Mouse (Mus musculus): ENCODE data around the gene Syk.

Gene Syk

DNA sequence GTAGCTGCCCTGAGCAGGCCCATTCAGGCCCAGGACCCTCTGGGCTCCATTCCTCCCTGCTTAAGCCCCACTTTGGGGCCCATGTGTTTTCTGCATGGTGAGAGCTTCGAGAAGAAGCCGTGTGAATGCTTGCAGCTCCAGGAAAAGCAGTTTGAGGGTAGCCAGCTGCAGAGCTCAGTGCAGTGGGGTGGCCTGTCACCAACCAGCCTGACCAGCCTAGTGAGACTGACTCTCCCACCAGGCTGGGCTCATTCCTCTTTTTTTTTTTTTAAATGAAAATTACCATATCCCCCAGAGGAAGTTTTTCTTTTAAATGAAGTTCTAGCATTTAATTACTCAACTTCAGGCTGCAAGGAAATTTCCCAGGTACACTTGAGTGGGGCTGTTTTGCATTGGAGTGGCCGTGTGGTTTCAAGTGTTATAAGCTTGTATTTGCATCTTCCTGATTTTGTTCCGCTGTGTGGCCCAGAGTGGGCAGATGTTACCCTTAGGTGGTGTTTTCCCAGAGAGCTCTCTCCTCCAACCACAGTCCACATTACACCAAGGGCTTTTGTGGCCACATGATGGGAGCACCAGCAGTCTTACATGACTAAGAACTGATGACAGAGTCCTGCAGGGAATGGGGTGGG lies 17.2 kb downstream of the Syk start:
- peak in 1 of 2 experiments; percentile 15 for DNase-seq

DNA sequence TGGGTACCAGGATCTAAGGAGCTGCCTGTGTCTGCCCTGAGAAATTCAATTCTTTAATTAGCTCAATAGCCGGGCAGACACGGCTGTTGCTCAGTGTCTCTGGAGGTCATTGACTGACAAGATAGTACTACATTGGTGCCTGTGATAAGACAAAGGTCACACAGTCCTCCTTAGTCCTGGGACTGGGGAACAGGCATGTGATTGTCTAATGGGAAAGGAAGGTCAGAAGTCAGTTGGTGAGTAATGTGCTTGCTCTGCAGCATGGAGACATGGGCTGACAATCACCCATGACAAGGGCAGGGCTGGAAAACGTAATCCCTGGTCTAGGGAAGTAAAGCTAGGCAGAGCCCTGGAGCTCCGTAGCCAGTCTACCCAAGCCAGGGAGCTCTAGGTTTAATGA lies 19.8 kb downstream of the Syk start:
- no peak for DNase-seq

DNA sequence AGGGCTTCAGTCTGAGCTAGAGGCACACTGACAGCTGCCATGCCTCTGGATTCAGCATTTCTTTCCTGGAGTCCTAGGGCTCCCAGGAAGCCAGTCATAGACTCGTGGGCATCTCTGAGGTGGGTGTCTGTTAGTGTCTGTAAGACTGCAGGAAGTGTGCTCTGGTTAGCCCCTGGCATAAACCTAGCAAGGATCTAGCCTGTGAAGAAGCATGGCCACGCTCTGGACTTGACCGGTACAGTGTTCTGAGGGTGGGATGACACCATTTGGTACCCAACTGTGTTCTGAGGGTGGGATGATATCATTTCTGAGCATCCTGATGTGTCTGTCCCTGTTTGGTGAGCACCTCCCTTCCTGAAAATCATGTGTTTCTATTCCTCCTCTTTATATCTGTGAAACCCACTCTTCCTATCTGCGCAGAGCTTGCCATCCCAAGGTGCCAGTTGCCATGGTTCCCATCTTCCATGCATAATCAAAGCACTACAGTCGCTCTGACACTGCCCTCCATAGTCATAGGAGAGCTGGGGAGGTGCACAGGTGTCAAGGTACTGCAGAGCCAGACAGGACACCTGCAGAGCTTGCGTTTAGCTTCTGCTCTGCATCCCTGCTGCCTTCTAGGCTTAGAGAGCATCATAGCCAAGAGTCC lies 20.9 kb downstream of the Syk start:
- no peak for DNase-seq

DNA sequence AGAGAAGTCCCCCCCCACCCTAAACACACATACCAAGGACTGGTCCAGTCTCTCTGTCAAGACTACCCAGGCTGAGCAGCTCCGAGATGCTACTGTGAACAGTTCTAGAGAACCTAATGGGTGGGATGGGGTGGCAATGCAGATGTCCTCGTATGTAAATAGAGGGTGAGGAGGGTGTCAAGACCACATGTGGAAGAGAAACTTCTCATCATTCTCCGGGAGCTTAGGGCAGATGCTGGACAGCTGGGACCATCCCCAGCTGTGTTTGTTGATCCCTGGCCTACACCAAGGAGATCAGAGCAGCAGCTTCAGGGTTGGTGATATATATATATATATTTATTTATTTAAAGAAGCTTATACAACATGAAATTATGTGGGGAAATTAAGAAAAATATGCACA lies 22.0 kb downstream of the Syk start:
- no peak for DNase-seq

DNA sequence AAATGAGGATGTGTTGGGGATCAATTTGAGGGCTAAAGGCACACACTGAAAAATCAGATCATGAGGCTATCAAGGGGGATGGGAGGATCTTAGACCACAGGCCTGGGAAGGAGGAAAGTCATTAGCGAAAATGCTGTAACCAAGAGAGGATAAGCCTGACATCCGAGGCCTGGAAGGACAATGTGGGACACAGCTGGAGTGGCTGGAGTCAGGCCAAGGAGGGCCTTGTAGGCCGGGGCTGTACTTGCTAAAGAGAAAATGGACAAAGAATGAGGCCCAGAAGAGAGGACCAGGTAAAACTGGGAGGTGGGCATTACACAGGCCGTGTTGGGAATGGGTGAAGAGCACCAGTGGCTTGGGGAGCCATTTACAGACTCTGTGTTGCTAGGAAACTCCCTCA lies 22.9 kb downstream of the Syk start:
- DNase-seq = no peak

DNA sequence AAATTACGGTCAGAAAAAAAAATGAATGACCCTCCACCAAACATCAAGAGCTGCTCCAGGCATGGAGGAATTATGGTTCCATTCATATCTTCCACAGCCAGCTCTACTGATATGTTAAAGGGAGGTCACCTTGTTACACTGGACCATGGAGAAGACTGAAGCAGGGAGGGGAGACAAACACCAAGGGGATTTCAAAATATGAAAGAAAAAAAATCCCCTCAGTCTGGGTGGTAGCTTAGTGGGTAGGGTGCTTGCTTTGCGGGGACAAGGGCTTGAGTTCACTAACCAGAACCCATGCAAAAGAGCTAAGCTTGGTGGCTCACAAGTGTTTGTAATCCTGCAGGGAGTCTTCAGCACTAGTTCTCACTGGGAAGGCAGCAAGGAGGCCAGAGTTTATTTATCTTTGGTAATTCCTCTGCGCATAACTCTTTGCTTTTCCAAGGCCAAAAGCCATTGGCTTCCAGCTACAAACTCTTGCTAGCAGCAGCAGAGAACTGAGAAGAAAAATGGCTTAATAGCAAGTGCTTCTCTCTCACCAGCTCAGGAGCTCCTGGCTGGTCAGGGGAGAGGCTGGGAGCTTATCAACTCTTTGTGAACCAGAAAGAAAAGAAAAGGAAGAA lies 23.8 kb downstream of the Syk start:
- no peak for DNase-seq

DNA sequence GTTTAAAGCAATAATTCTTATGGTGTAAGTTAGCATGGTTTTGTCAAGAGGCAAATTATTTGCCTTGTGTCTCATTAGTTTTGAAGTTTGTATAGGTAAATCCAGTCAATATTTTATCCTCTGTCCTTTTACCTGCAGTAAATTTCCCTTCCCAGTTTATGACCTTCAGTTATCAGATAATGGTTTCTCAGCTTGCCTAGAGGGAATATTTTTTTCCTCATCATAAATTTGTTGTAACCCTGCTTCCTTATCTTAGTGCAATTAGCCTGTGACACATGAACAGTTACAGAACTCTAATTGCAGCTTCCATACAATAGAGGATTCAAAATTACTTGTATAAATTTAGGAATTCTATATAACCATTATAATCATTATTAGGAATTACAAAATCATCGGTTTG lies 25.0 kb downstream of the Syk start:
- DNase-seq = no peak

DNA sequence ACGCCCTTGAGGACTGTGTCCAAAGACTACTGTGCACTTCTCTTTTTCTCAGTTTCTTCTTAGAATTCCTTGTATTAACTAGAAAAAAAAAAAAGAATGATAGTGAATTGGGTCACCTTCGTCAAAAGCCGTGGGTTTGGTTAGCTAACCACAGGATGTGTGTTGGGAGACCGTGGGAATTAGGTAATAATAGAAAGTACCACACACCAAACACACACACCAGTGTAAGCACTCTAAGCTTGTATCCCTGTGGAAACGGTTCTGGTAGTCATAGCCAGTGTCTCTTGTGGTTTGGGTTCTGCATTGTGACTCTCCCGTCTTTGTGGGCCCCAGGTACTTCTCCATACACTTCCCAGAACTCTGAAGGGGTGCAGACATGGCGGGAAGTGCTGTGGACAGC lies 27.5 kb downstream of the Syk start:
- DNase-seq = no peak

DNA sequence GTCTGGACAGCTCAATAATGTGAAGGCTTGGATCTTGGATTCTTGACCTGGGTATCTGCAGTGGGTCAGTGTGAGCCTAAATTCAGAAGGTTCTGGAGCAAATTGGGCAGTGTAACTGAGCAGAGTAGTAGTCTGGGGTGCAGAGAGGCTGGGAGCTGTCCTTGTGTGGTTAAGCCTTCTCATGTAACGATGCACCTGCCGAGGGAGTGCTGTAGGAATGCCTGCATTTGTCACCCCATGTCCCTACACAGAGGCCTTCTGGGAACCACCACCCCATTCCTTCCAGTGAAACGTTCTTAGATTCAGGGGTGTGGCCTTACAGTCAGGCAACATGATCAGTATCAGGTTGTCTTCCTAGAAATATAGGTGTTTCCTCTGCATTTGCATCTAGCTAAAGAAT lies 30.3 kb downstream of the Syk start:
- DNase-seq = no peak

DNA sequence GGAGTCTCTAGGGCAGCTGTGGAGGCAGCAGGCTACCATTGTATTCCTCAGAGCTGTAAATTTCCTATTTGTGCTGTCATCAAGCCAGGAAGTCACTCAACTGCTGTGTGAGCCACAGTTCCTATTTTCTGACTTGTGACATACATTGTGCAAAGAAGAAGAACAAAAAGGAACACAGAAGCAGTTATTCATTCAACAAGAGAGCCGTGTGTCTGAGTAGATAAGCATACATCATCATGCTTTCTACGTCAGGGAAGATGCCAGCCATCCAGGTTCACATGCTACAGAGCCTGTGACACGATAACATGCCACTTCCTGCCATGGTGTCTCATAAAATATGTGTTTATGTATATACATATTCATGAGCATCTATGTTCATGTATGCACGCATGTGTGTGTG lies 32.1 kb downstream of the Syk start:
- no peak for DNase-seq

DNA sequence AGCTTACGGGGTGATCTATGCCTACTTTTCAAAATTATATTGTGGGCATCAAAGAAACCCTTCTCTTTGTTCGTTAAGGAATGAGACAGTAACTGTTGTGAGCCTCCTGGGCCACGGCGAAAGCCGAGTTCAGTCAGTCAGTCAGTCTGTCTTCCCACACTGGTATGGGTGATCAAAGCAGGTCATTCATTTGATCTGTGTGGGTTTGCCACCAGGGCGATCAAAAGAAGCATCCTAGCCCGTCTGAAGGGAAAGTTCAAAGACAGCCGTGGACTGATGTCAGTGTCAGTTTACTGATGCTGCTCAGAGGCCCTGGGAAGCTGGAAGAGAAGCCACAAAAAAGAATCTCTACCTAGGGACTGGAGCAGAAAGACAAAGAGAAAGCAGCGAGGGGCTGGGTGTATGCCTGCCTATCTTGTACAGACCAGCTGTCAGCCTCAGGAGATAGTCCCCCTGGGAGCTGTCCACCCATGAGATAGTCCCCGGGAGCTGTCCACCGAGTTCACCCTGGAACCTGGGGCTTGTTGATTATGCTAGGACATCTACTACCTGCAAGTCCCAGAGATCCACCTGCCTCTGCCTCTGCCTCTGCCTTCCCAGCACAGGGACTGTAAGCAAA lies 34.2 kb downstream of the Syk start:
- DNase-seq = no peak

DNA sequence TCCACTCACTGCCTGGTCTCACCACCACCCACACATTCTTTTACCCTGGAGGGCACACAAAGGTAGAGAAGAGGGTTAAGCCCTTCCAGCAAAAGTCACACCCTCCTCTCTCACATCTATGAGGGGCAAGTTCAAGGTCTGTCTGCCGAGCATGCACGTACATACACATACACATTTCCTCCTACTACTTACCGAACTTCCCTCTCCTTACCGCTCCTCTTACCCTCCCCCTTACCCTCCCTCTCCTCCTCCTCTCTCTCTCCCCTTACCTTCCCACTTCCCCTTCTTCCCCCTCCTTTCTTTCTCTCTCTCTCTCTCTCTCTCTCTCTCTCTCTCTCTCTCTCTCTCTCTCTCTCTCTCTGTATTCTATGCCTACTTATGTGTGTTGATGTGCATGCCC lies 35.6 kb downstream of the Syk start:
- no peak for DNase-seq

DNA sequence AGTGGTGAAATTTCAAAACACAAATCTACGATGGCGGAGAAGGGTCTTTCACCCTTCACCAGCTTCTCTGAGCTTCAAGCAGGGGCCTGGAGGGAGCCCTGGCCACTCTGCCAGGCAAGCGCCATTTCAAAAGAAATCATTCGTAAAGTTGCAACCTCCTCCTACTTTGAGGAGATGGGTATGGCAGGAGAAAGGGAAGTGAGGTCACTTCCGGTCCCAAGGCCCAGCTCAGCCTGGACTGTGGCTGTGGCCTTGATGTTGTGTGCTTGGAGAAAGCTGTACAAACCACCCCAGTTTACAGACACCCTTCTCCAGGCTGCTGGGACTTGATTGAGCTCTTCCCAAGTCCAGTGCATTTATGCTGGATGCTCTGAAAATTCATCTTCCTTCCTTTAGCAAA lies 36.5 kb downstream of the Syk start:
- no peak for DNase-seq

DNA sequence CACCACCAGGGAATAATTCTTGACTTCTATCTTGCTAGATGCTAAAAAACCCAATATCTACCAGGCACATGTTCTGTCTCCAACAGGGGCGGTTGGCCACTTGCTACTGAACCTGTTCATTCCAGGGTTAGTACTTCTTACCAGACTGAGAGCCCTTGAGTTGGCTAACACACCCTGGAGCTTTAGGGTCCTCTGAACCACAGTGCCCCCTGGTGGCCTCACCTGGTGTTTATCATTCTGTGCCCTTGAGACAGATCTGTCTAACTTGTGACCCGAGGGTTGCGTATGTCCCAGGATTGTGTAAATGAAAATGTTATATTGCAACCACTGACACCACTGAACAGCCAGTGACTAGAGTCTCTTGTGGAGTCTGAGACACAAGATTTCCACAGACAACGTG lies 41.1 kb downstream of the Syk start:
- DNase-seq = peak; percentile 62 to 63

DNA sequence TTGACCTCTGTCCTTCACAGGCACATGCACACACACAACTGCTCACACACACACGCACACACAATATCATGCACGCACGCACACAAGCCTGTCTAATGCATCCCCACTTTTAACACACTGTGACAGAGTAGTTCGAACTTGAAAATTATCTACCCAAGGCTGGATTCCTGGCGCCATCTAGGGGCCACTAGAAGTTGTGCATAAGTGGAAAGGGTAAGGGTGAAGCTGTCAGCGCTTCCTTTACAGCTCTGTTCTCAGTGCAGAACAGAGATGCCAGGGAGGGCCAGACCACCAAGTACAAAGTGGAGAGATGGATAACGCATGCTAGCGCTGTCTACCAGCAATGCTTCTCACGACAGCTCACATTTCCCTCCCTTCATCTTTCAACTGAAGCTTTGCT lies 45.6 kb downstream of the Syk start:
- peak; percentile 19 to 28 for DNase-seq

DNA sequence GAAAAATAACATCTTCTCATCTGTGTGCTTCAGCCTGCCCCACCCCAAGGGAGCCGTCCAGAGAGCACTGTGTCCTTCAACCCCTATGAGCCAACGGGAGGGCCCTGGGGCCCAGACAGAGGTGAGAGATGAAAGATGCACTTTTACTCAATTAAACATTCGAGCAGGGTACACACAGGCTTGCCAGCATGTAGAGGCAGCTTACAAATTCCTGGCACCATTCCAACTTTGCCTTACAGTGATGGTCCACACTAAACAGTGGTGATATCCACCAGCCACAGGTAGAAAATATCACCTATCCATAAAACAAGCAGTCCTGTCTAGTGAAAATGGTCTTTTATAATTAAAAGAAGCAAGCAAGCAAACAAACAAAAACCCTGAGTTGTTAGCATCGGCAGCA lies 48.7 kb downstream of the Syk start:
- no peak for DNase-seq

DNA sequence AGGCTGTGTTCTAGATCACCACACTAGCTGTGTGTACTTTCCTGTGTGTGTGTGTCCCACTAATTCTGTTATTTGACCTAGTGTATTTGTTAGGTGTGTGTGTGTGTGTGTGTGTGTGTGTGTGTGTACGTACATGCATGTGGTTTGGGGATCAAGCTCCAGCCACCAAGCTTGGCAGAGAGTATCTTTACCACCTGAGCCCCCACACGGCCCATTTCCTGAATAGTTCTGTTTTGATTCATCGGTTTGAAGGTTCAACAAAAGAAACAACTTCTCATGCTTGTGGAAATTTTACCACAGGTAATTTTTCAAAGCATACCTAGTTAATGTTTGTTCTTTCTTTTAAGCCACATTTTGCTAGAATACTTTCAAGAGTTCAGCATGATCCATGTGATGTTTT lies 52.5 kb downstream of the Syk start:
- no peak for DNase-seq

DNA sequence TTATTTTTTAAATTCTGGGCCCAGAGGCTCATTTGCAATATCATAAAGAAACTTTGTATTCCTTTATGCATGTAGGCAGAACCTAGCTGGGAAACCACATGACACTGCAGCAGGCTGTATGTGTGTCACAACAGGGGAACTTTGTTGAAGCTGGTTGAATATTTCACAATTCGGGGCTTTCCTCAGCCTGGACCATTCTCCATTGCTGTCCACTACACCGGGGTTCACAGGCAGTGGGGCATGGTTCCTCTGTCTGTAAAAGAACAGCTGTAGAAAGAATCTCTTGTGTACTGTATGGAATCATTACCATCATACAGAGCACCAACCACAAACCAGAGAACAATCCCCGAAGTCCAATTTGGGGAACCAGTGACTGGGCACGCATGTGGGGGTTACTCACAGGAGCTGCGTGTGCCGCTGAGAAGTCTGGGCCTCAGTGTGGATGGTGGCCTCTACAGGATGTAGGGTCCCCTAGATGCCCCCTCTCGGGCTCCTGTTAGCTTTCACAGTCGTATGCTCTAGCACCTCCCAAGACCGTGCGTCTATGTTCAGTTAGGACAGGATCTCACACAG lies 53.3 kb downstream of the Syk start:
- DNase-seq = no peak

DNA sequence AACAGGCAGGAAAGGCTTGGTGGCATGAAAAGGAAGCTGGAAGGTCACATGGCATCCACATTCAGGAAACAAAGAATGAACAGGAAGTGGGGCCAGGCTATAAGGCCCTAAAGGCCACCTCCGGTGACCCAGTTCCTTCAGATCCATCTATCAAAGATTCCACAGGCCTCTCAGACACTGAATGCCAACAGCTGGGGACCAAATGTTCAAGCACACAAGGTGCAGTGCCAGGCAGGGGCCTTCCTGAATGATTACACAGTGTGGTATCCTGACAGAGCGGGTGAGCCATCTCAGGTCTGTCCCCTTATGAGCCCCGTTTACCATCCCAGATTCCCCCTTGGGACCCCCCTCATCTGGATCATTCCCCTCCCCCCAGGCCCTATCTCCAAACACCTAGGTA lies 63.6 kb downstream of the Syk start:
- no peak for DNase-seq

DNA sequence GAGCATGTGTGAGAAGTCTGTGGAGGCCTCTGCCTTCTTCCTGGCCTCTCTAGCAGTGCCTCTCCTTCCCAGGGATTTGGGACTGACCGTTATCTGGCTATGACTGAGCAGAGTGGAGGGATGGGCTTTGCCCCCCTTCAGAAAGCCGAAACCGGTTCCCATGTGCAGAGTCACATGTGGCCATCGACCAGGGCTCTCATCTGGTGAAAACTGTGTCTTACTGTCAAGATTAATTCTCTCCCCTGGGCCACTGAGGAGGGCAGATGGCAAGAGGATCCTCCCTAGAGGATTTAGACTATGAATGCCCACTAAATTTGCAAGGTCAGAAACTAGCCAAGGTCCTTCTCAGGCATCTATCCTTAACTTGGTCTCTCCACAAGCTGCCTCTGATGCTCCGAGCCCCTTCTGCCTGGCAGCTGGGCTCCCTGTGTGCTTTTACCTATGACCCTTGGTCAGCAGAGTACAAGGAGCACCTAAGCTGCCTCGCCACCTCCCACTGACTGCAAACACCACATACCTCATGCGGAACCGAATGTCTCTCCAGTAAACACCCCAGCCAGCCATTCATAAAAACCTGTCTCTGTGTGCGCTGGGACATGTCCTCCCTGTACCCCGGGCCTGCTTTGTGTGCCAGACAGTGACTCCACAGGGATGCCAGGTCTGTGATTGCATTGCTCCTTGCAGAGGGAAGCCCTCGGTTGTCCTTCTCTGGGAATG lies 65.2 kb downstream of the Syk start:
- no peak for DNase-seq

DNA sequence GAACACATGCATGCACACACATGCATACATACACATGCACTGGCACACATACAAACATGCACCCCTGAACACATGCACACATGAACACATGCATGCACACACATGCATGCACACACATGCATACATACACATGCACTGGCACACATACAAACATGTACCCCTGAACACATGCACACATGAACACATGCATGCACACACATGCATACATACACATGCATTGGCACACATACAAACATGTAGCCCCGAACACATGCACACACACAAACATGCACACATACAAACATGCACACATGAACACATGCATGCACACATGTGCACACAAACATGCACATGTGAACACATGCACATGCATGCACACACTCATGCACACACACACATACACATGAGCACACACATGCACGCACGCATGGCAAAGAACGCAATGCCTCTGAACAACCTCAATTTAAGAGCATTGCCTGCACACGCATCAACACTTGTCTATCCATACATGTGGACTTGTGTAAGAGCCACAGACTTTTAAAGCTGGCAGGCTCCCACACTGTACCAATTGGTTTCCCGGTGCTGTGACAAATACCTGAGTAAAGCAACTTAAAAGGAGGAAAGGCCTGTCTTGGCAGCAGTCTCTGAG lies 66.9 kb downstream of the Syk start:
- no peak for DNase-seq

DNA sequence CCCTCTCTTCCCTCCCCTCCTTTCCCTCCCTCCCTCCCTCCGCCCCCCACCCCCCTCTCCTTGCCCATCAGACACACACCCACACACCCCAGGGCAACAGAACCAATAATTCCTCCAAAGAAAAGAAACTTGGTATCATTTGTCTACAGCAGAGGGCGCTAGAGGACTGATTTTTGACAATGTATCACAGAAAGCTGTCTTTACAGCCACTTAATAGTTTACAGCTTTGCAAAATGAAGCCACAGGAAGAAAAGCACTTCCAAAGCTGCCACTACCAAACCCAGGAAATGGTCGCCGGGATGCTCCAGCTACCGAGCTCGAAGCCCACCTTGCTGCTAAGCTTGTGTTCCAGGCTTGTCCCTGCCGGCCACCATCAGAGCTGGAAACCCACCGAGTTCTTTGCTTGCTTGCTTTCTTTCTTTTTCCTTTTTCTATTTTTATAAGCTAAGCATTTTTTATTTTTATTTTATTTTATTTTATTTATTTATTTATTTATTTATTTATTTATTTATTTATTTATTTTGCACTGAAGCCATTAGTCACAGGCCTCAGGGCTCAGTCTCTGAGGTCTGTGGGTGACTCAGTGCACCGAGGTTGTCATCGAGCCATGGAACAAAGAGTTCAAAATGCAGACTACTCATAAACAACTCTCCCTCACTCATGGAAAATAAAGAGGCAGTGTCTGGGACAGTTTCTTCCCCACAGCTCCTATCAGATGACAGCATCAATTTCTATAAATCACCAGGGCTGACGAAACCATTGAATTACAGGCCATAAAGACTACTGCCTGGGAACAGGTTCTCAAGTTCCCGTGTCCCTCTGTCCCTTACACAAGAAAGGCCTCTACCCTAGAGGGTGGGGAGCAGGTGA lies 68.6 kb downstream of the Syk start:
- no peak for DNase-seq

Data from thymus, adult 18-20 months (tissue).